Mouse (Mus musculus): ENCODE results near the gene Slc13a3.

Slc13a3 gene

DNA sequence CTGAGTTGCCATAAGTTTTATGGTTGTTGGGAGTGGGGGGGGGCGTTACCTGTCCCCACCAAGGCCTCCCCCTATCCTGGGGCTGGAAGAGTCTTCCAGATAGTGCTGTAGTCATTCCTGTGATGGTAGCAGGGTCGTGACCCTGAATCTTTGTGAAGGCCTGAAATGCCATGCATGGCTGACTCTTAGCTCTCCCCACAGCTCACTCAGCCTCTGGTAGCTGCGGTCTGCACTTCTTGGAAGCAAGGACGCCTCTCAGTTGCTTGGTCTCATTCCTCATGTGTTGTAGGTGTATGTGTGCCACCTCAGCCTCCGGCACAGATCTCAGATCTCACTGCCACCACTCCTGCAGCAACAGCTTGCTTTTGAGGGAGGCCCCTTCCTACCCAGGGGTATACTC lies 2.8 kb upstream of the Slc13a3 start:
- DNase-seq: no peak

DNA sequence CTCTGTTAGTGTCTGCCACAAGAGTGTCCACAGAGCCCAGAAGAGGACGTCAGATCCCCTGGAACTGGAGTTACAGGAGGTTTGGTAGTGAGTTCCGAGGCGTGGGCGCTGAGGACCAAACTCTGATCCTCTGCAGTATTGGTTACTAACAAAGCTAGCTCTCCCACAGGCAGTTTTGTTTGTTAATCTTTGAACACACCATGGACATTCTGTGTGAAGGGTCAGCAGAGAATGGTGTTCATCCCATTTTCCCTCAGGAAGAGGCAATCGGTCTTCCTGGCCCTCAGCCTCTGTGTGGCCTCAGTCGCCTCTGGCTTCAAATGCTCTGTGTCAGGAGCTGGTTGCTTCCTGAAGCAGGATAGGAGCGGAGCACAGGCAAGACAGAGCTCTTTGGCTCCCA lies 2.4 kb upstream of the Slc13a3 start:
- DNase-seq: no peak

DNA sequence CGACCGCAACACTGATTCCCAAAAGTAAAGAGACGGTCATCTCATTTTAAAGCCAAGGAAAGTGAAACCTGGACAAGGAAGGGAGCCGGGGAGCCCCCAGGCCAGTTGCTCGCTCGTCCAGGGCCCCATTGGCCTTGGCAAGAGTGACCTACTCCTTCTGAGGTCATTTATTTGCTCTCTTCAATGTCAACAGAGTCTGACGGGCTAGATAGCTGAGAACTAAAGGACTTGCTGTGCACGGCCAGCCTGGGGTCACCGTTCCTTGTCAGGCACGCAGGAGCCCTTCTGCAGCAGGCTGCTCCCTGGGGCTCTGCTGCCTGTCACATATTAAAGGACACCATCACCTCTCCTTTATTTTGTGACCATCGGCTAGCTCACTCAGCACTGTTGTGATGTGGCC lies 1.1 kb downstream of the Slc13a3 start:
- no peak for DNase-seq

DNA sequence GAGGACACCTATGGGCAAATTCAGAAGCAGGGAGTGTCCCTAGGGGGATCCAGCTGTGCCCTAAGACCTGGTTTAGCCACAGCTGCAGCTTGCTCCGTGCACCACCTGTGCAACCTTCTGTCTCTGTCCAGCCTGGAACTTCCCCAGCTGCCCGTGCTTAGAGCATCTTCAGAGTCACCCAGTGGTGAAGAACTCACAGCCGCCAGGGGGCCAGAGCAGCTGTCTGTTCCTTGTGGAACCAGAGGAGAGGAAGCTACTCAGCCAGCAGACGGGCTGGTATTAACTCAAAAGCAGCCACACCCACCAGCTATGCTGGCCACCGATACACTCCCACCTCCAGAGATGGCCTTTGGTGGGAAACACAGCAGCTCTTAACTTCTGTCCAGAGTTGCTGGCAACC lies 2.9 kb downstream of the Slc13a3 start:
- DNase-seq: no peak

DNA sequence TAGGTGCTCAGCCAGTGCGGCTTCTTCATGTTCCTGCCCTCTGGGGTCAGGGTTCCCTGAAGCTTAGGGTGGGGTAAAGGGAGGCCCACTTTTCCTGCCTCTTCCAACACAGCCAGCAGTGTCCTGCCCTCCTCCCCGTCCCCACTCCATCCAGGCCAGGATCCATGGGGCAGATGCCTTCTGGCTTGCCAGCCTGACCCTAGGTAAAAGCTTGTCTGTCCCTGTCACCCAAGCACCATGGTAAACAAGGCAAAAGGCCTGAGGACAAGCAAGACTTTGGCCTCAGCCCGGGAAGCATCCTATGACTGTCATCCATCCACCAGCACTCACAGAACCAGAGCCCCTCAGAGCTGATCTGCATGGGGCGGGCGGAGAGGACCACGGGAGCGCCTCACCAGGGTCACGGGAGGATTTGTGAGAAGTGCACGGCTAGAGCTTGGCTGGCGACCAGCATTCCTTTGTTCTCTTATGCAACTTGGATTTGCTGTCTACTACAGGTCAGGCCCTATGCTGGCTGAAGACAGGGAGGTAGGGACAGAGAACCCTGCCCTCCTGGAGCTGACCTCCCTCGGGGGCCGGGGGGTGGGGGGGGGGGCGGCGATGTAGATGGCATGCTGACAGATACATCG lies 5.1 kb downstream of the Slc13a3 start:
- peak; percentile 90 for DNase-seq

DNA sequence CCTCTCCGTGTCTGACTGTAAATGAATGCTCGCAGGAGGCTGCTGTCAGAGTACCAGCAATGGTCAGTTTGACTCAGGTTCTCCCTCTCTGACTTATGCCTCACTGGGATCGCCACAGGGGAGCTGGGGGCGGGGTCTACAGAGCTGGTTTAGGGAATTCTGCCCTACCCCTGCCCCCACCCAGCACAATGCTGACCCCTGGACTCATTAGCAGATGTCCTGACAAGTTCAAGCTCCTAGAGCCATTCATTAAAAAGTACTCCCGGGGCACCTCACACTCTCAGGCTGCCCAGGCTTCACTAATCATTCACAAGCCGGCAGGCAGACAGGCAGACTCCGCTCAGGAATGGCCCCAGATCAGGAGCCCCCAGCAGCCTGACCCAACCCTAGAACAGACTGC lies 13.4 kb downstream of the Slc13a3 start:
- DNase-seq: peak; percentile 94

DNA sequence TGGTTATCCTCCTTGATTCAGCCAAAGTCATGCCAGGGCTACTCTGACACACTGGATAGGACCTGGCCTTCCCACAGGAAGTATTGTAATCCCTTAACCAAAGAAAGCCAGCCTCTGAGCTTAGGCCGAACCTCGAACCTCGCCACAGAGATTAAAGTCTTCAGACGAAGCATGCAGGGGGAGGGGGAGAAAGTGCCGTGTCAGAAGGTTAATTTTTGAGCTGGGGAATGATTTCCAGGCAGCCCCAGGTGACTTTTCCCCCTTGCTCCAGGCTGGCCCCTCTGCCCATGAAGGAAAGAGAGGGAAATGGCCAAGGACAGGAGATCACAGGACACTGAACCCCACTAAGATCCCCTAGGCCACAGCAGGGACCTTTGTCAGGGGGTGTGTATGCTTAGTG lies 14.8 kb downstream of the Slc13a3 start:
- peak; percentile 79 for DNase-seq

DNA sequence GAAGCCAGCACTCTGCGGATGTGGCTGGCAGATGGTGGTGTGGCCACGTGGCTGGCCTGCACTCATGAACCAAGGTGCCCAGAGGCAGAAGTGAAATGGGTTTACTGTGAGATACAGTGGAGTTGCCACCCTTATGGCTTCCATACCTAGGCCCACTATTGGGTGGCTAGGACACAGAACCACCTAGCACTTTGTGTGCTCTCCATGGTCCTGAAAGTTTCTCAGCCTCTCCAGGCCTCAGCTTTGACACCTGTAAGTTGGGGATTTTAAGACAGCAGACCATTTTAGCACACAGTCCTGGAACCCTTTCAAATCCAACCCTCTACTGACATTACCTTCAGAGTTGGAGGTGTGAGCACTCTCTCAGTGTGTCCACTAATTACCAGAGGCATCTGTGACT lies 16.3 kb downstream of the Slc13a3 start:
- DNase-seq: no peak

DNA sequence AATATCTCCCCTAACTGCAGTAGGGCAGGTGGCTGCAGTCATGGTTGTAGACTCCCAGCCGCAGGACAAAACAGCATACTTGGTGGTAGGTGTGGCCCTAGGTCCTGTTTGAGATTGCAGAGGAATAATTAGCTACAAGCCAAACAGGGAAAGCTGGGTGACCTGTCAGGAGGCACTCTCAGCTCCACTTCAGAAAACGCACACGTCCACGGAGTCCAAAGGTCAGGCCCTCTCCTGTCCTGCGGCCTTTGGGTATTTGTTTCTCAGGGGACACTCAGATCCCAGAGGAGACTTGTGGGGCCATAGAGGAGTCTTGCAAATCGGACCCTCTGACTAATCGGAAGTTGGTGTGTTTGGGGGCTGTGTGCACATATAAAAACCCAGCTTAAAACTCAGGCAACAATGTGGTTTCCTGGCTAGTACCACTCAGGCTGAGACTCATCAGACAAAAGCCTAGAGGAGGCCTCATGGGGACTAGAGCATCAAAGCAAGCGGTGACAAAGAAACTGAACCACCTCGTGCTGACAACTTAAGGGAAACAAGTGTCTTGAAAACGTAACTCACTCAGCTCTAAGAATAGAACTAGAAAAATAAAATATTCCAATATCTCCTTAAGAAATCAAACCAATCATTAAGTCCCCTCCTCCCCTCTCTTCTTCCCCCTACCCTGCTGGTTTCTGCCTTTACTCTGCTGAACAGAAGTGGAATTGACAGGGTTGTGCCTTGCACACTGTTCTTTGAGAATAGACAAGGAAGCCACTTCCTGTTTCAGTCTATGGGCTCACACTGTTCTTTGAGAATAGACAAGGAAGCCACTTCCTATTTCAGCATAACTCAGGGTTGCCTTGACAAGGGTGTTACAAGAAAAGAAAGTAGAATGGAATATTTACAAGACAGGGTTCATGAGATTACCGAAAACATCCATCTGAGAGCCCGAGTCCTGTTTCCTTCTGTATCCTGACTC lies 20.0 kb downstream of the Slc13a3 start:
- peak; percentile 49 for DNase-seq

DNA sequence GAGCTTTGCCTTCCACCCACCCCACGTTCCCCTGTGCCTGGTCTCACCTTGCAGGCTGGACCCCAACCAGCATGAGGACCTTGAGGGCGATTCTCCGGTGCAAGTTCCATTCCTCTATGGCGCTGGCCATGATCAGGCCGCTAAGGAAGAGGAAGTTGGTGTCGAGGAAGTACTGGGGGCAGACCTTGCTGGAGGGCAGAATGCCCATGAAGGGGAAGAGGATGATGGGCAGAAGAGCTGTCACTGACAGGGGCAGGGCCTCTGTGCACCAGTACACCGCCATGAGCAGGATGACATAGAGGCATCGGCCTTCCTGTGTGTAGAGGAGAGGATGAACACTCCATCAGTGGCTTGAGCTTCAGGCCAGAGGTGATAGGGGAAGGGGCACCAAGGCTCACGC lies 24.6 kb downstream of the Slc13a3 start:
- DNase-seq: no peak

DNA sequence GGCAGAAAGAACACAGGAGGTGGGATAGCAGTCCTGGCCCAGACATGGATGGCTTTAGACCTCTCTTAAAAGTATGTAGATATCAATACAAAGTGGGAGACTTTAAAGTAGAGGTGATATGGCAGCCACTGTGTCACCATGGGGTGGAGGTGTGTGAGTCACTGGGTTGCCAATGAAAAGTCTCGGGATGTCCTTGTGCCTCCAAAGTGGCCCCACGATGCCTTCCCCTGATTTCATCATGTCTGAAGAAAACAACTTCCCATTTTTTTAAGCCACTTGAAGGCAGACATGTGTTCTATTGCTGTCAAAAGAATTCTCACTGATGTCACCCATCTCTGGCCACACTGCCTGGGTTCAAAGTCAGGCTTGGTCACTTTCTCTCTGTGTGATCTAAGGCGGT lies 28.2 kb downstream of the Slc13a3 start:
- no peak for DNase-seq

DNA sequence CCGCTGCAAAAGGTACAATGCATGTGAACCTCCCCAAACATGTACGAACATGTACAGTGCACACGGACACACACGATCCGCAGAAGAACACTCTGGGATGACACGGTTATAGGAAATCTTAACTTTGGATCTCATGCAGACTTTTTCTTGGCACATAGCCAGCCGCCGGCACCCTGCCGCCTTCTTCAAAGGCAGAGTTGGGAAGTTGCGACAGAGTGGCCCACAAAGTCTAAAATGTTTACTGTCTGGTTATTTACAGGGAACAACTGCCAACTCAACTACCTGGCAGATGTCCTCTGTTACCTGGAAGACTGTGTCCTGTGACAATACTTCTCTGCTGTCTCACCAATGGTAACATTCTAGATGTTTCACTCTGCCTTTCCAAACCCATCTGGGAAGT lies 30.0 kb downstream of the Slc13a3 start:
- DNase-seq: no peak

DNA sequence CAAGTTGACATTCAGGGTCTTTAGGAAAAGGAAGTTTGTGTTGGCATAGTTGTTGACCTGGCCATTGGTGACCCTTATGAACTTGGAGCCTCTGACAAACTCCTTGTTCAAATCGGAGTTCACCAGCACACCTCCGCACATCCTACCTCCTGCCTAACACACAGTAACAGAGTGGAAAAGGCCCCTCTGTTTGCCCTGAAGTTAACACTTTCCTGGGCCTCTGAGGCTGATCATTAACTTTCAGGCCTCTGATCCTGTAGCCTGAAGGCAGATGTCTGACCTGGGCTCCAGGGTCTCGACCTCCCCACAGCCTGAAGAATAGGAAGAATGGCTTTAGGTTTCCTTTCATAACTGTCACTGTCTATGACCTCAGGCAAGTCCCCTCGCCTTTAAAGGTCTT lies 31.4 kb downstream of the Slc13a3 start:
- DNase-seq: no peak

DNA sequence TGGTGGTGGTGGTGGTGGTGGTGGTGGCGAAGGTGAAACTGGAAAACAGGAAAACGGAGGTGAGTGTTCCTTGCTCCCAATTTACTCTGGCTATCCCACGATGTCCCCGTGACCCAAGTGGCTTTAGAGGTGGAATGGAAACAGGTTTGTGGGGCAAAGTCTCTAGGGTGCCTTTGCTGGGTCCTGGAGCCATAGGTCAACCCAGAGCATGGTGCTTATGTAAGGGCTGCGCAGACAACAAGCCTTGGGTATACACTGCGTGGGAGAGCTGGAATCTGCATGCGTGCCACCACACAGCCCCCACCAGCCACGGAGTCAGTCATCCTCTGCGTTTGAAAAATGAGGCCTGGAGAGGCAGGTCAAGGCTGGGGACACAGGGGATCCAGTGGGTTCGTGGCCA lies 33.4 kb downstream of the Slc13a3 start:
- peak; percentile 69 for DNase-seq

DNA sequence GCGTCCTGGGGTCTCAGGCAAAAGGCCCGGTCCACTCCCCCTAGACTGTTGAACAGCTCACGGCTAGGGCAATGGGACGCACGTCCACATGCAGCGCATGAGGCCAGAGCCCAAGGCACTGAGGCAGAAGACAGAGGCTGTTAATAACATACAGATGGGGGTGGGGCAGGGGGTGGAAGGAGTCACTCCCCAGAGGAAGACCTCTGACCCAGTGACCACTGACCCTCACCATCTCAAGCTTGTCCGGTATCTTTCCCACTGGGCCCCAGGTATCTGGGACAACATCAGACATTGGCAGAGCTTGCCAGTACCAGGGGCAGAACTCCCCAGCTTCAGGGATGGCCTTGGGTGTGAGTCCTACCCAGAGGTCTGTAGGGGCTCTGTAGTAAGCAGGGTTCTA lies 34.1 kb downstream of the Slc13a3 start:
- peak; percentile 70 for DNase-seq

DNA sequence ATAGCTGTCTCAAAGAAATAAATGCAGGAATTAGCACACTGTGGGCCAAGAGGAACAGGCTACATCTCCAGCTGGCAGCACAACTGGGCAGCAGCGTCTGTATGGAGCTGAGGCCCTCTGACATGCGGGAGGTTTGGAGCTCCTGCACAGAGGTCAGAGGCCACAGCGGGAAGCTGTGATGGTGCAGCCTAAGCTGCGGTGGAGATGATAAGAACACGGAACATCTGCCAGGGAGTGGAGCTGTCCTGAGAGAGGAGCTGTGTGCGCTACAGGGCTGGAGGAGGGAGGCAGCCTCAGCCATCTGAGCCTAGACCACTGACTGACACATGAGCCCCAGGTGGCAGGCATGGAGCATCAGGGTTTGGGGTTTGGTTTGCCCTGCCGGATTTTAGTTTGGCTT lies 44.3 kb downstream of the Slc13a3 start:
- DNase-seq: no peak

DNA sequence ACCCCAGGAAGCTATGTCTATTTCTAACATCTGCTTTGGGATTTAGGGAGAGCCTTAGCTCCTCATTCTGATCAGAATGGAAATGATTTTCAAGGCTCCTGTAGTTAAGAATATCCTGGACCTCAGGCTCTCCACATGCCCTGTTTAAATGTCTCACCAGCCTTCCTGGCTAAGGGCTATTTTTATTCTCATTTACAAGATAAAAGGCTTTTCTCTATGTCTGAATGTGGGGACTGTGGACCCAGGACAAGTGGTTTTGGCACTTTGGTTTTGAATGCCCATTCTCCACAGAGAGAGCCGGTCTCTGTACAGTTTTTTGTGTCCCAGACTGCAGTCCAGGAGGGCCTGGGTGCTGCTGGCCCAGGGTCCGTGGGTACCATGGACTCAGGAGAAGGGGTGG lies 52.8 kb downstream of the Slc13a3 start:
- DNase-seq: no peak

DNA sequence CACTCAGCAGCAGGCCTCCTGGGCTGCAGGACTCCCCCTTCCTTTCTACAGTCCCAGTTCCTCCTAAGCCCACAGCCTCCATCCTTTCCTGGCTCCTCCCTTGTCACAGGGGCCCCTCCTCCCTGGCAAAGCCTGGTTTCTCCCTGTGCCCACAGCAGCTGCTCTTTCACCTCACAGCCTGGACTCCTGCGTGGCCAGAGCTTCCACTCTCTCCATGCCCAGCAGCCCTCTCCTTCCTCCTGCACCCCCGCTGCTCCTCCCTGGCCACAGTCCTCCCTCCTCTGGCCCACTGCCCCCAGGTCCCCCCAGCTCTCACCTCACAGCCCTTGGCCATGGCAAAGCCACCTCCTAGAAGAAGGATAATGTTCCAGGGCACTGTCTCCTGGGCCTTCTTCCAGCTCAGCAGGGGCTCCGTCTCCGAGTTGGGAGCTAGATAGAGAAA lies 53.3 kb downstream of the Slc13a3 start:
- no peak for DNase-seq

DNA sequence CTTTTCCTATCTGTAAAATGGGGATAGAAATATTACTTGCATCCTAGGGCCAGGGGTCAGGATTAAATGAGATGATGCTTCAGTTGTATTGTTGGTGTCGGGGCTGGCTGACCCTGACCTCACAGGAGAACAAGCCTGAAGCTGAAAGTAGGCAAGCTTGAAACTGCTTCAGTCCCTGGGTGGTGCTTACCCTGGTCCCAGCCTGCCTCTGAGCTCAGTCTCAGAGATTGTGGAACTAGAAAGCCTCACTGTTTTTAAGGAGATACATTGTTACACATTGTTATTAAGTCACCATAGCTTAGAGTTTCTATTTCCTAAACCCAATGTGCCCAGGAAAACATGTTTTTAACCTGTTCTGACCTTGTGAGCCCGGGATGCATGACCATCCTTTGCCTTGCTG lies 54.5 kb downstream of the Slc13a3 start:
- no peak for DNase-seq

DNA sequence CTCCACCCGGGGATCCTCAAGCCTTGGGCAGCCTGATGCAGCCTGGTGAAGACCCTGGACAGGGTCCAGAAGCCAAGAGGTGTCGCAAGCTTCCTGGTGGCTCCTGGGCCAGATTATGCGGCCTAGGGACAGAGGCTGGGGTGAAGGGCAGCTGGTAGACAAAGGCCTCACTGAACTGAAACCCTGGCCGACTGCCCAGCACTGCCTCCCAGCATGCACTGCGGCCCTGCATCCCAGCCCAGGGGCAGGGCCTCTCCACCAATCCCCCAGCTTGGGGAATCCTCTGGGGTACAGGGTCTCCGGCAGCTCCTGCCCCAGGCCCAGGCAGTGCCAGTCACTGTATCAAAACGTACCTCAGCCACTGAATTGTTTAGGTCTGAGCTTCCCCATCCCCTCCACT lies 55.7 kb downstream of the Slc13a3 start:
- DNase-seq: peak; percentile 66

DNA sequence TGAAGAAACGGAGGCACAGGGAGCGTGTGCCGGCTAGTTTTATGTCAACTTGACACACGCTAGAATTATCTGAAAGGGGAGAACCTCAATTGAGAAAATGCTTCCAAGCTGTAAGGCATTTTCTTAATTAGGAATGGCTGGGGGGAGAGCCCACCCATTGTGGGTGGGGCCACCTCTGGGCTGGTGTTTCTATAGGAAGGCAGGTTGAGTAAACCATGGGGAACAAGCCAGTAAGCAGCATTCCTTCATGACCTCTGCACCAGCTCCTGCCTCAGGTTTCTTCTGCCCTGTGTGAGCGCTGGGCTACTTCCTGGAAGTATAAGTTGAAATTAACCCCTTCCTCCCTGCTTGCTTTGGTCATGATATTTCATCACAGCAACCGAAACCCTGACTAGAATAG lies 57.2 kb downstream of the Slc13a3 start:
- DNase-seq: no peak

DNA sequence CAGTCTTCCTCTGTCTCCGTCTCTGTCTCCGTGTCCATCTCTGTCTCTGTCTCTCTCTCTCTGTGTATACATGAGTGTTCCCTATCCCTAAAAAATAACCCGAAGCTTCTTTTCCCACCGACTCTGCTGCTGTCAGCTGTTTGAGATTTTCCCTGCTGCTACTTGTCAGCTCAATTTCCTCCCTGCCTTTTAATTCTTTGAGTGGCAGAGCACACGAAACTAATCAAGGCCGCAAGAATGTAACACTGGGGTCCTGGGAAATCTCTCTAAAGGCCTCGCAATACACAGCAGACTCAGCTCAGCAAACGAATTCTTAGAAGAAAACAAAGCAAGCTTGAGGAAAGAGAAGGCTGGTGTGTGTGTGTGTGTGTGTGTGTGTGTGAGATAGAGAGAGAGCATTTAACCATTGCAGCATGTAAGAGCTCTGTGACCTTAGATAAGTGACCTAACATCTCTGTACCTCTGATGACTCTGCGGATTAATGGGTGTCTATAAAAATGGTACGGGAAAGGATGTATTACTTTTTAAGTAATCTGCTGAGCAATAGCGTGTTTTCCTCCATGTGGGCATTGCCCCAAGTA lies 57.8 kb downstream of the Slc13a3 start:
- DNase-seq: no peak

DNA sequence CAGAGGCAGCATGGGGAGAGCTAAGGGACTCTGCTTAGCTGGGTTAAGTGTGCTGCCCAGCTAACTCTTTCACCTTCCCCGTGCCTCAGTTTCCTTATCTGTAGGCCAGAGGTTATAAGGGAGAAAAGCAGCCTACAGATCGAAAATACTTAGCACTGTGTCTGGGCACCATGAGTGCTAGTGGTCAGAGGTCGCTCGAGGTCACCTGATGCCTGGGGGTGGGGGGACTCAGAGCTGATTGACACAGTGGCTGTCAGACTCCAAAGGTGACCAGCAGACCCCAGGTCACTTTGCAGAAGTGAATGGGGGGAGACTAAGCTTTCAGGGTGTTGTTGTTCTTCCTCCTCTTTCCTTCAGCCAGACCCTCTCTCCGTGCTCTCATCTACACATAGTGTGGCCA lies 58.7 kb downstream of the Slc13a3 start:
- no peak for DNase-seq

DNA sequence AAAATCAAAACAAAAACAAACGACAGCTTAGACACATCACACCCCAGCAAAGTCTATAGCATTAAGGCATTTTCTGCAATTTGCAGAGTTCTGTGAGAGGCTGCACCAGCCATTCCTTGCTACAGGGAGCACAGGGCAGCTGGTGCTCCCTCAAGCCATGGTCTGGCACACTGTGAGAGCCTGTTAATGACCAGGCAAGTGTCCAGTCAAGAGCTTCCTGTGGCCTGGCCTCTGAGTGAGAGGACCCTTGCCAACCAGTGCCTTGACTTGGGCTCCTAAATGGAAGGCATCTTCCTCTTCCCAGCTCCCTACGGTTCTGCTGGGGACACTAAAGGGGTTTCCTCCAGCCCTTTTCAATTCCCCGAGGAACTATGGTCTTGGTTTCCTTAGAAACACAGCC lies 59.1 kb downstream of the Slc13a3 start:
- DNase-seq: no peak

Data from kidney, adult 11 months (tissue).